Mouse (Mus musculus): ENCODE data around the gene Zfp942.
A peak's percentile ranks its signal among the peaks of the same experiment; 100 is the strongest.

Gene Zfp942

DNA sequence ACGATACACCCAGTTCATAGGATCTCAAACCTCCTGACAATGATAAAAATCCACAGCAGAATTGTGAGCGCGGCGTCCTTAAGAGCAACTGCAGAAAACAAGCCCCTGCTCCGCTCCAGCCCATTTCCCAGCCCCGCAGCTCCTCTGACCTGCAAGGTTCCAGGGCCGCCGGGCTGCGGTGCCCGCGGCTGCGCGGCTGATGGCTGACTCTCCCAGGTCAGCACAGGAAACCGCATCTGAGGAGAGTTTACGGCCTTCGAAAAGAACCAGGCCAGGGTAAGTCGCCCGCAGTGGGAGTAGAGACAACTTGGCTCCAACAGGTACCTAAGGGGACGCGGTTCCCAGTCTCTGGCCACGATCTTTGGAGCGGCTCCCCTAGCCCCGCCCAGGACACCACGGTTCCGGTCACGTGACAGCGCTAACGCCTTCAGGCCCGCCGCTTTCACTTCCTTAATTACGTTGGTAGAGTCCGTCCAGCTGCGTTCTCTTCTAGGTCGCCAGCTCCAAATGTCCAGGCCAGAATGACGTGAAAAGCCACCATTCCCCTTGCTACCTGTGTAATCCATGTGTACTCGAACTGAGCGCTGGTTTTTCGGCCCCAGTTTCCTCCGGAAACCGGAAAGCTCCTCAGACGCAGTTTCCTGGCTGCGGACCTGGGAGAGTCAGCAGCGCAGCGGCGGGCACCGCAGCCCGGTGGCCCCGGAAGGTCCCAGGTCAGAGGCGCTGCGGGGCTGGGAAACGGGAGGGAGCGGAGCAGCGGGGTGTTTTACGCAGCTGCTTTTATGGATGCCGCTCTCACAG is at the start of gene Zfp942, which contains the start of gene Zfp943:
TSS of gene Zfp942 (minus strand) at position 358 of the 801 bp plus-strand sequence.
TSS of gene Zfp943 (plus strand) at position 446 of the 801 bp plus-strand sequence.
- peak; percentile 73 for DNase-seq (ENCODE audit: low spot score)

DNA sequence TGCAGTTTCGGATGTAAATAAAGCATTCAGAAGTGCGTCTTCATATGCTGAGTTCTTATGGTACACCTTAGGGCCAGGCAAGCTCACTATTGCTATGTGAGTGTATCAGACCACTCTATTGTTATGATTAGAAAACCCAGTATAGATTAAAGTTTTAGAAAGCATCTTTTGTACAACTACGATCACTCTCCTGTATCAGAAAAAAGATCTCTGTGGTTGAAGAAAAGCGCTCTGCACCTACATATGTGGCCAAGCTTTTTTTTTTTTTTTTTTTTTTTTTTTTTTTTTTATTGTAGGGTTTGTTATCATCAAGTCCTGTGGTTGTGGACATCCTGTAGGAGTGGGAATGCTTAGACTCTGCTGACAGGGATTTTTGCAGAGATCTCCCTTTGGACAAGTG is 1.0 kb upstream of the Zfp942 start:
- DNase-seq (ENCODE audit: low spot score): no peak

DNA sequence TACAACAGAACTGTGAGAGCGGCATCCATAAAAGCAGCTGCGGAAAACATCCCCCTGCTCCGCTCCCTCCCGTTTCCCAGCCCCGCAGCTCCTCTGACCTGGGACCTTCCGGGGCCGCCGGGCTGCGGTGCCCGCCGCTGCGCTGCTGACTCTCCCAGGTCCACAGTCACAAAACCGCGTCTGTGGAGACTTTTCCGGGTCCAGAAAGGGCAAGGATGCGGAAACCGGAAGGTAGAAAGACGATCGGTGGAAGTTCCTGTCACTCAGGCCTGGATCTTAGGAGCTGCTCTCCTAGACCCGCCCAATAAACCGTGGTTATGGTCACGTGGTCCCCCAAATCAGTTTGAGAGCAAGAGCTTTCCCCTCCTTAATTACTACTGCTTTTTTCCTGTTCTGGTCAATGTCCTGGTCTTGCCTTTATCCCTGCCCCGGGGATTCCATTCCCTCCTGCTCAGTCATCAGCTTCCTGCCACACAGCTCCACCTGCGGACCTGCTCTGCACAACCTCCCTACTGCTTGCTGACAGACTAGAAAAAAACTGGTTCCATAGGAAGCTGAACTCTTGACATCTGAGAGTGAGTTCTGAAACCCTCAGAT is 52.7 kb downstream of the Zfp942 start, which contains the start of gene Zfp995:
TSS of gene Zfp995 (minus strand) at position 471 of the 597 bp plus-strand sequence.
- DNase-seq (ENCODE audit: low spot score): peak; percentile 68

DNA sequence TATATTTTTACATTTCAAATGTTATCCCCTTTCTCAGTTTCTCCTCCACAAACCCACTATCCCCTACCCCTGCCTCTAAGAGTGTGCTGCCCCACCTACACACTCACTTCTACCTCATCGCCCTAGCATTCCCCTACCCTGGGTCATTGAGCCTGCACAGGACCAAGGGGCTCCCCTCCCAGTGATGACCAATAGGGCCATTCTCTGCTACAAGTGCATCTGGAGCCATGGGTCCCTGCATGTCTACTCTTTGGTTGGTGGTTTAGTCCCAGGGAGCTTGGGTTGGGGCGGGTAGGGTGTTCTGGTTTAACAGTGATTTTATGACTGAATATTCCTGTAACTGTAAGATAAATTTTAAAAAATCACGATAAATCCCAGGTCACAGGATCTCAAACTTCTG is 53.2 kb downstream of the Zfp942 start:
- DNase-seq (ENCODE audit: low spot score): no peak
